9 mouse cellular contexts compared by ENCODE assay signal in the genomic region with DNA sequence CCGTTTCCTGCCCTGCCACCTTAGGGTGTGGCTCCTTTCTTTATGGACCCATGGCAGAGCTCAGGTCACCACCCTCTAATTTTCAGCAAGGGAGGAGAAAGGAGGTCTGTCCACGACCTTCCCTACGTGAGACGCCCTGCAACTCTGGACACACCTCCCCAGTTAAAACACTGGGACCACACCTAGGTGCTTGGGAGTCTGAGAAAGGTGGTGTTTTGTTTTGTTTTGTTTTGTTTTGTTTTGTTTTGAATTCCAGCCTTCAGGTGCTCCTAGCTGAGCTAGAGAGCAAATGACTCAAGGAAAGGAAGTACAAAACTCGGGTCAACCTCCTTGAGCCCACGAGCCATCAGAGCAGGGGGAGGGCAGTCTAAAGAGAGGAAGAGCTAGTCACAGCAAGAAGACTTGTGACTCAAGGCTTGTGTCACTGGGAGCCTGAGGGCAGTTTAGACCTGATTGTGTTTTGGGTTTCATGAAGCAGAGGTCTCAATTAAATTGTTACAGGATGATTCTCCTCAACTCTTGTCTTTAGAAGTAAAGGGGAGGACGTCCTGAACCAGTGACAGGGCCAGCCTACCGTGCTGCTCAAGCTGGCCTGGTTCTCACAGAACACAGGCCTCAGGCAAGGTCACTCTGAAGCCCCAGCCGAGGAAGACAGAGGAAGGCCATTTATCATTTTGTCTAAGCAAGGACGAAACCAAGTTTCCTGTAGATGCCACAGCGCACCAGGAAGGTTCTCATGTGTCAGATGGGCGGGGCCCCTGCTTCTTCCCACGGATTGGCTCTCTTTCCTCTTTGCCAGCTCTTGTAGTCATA. TPM values are rescaled to one million over a fixed set of nuclear protein-coding genes. Genes with fewer than 3 reads are reported as not detected.
DNase-seq lines count a peak whose midpoint lies in the region; ATAC-seq and TF ChIP-seq lines count a peak whose summit lies in the region.
"Had no signal": no experiment of that assay in that cellular context is flagged by ENCODE, and none has a peak within 500 bp of the region (broad histone marks: within the 10 kb centered on the region; RNA-seq: fewer than 3 reads in every experiment).

No protein-coding gene starts in this region.

- no peaks in the 10 kb centered on the region for H3K36me3 ChIP-seq in kidney, embryonic 15.5 days
- H3K36me3 ChIP-seq: midbrain, embryonic 12.5 days had no signal

- H3K9ac ChIP-seq in kidney, embryonic 15.5 days, result no peak overlapping the region
- H3K9ac ChIP-seq: midbrain, embryonic 12.5 days had no signal

- TF ChIP-seq POLR2A in lung, adult 2 months (IDR thresholded peaks at IDR 0.05; ENCODE audit: borderline replicate concordance, extremely low read depth, low read depth, low read length), result no peak

- whole genome bisulfite sequencing in lung, adult 2 months, result 31% methylated on average over 13 of the region's 13 CpGs
- WGBS in kidney, embryonic 15.5 days, result 26% methylated on average over 13 of the region's 13 CpGs

- peak; percentile 53; the same call in 1 of the 2 replicates for ATAC-seq in kidney, embryonic 15.5 days (replicated peaks; ENCODE audit: low FRiP score)

- peaks cover 21% of the 10 kb centered on the region for H3K4me1 ChIP-seq in lung, adult 2 months (ENCODE audit: control insufficient read depth, insufficient read depth, low read length)
- H3K4me1 ChIP-seq in kidney, embryonic 15.5 days, result peaks cover 52% of the 10 kb centered on the region

- H3K27me3 ChIP-seq in kidney, embryonic 15.5 days, result no peaks in the 10 kb centered on the region
- H3K27me3 ChIP-seq: midbrain, embryonic 12.5 days had no signal

- H3K9me3 ChIP-seq in kidney, embryonic 15.5 days (replicated peaks), result no peaks in the 10 kb centered on the region
- H3K9me3 ChIP-seq: midbrain, embryonic 12.5 days had no signal

- peak overlapping the region; percentile 74 for H3K27ac ChIP-seq in kidney, embryonic 15.5 days
- H3K27ac ChIP-seq: midbrain, embryonic 12.5 days had no signal

- DNase-seq in lung, adult 18-20 months, result peak; percentile 59 to 72
- no peak for DNase-seq in lung, adult 2 months
- peak; percentile 37 for DNase-seq in brain, adult 2 months (ENCODE audit: low read depth, low spot score)
- peak; percentile 9 for DNase-seq in naive thymus-derived CD4-positive, alpha-beta T cell, adult 2 months (ENCODE audit: low read depth)
- no peak for DNase-seq in cerebellum, postnatal 14 days
- DNase-seq in layer of hippocampus, adult 11-12 months (ENCODE audit: low spot score), result no peak
- DNase-seq in heart, postnatal 14 days, result no peak

- H3K4me3 ChIP-seq in lung, adult 2 months (replicated peaks; ENCODE audit: extremely low read depth, low read depth, low read length), result no peak overlapping the region
- H3K4me3 ChIP-seq in kidney, embryonic 15.5 days (replicated peaks), result no peak overlapping the region
- H3K4me3 ChIP-seq: midbrain, embryonic 12.5 days had no signal

- no peak for TF ChIP-seq CTCF in lung, adult 2 months (IDR thresholded peaks at IDR 0.05; ENCODE audit: insufficient read depth, low read length)

- H3K4me2 ChIP-seq in kidney, embryonic 15.5 days, result peak overlapping the region; percentile 26
- H3K4me2 ChIP-seq: midbrain, embryonic 12.5 days had no signal

- intact Hi-C loops in heart, postnatal 14 days (cut with DNase I), result loop anchor here (5.0 kb wide), 1 partner anchor 35 kb away; no protein-coding TSS in a partner anchor

RNA-seq across cellular contexts. Expression of a gene that starts 50.3 kb away (rescaled TPM):
- polyA plus RNA-seq in lung, adult 2 months (2012; rRNA removed), result 13.7 and 21.2 TPM in 2 replicates
- polyA plus RNA-seq in kidney, embryonic 15.5 days (2015; fragmentation: Nextera tagmentation; extraction: Ambion mirVana), result 22.3 and 22.6 TPM in 2 replicates
- 10 to 100 TPM; 14.6 to 17.6 TPM for total RNA-seq in heart, postnatal 14 days (2021)

Comparison
In these comparisons a context has a peak if more than half of its experiments do, and no peak if none do; other contexts are left out.
1. DNase-seq: peak in lung, adult 18-20 months (2 of 2), brain, adult 2 months (single experiment) and naive thymus-derived CD4-positive, alpha-beta T cell, adult 2 months (single experiment); none in lung, adult 2 months (single experiment), cerebellum, postnatal 14 days (0 of 2), layer of hippocampus, adult 11-12 months (single experiment) and heart, postnatal 14 days (0 of 2).